Mouse (Mus musculus): ENCODE data around the gene Aacs. TPM values are rescaled to one million over a fixed set of nuclear protein-coding genes. Genes with fewer than 3 reads are reported as not detected.

The Aacs gene
- total and polyA plus RNA-seq, 2 experiments from 2014 or later = 4.8 to 13.9 TPM

GRCm38 (mm10) chr5:125545090-125545489 lies 69.5 kb downstream of the Aacs start:
- no peak for ATAC-seq (ENCODE audit: insufficient read depth, low read depth)
- Histone ChIP-seq H3K4me3 (ENCODE audit: low read depth, low read length) (no peak overlapping the region), H3K4me2 (ENCODE audit: low read depth, low read length) (no peak overlapping the region), H3K9ac (replicated peaks; ENCODE audit: low read depth, low read length) (no peak overlapping the region), H3K27me3 (ENCODE audit: control insufficient read depth, insufficient read depth, low read length) (peaks cover 14% of the 10 kb centered on the region; the same call in 1 of the 2 replicates), H3K4me1 (ENCODE audit: control insufficient read depth, insufficient read depth) (no peaks in the 10 kb centered on the region), H3K27ac (ENCODE audit: low read depth) (no peak overlapping the region), H3K9me3 (replicated peaks; ENCODE audit: control insufficient read depth, low read length) (no peaks in the 10 kb centered on the region), H3K36me3 (replicated peaks; ENCODE audit: control insufficient read depth, insufficient read depth, low read length) (no peaks in the 10 kb centered on the region)
- WGBS = 88% methylated on average over 2 of the region's 2 CpGs
- DNase-seq (ENCODE audit: low spot score) = no peak
- TF ChIP-seq EP300 (IDR thresholded peaks at IDR 0.05; ENCODE audit: low read depth) = no peak
- no peak for TF ChIP-seq CTCF (IDR thresholded peaks at IDR 0.05; ENCODE audit: low read depth)

- Histone ChIP-seq H3K4me1 (ENCODE audit: control insufficient read depth, insufficient read depth) (no peaks in the 10 kb centered on the region), H3K4me3 (ENCODE audit: low read depth, low read length) (no peak overlapping the region), H3K27me3 (ENCODE audit: control insufficient read depth, insufficient read depth, low read length) (peaks cover 14% of the 10 kb centered on the region; the same call in 1 of the 2 replicates), H3K27ac (ENCODE audit: low read depth) (no peak overlapping the region), H3K36me3 (replicated peaks; ENCODE audit: control insufficient read depth, insufficient read depth, low read length) (no peaks in the 10 kb centered on the region), H3K9ac (replicated peaks; ENCODE audit: low read depth, low read length) (no peak overlapping the region), H3K4me2 (ENCODE audit: low read depth, low read length) (no peak overlapping the region), H3K9me3 (replicated peaks; ENCODE audit: control insufficient read depth, low read length) (no peaks in the 10 kb centered on the region)
- TF ChIP-seq CTCF (IDR thresholded peaks at IDR 0.05; ENCODE audit: low read depth) (no peak), EP300 (IDR thresholded peaks at IDR 0.05; ENCODE audit: low read depth) (no peak)
- WGBS = 22% methylated on average over 13 of the region's 13 CpGs
- no peak for ATAC-seq (ENCODE audit: insufficient read depth, low read depth)
- DNase-seq (ENCODE audit: low spot score) = no peak
Measured at GRCm38 (mm10) chr5:125546293-125546692, 70.7 kb downstream of the Aacs start.

- Histone ChIP-seq H3K9ac (replicated peaks; ENCODE audit: low read depth, low read length) (no peak overlapping the region), H3K27ac (ENCODE audit: low read depth) (no peak overlapping the region), H3K4me3 (ENCODE audit: low read depth, low read length) (no peak overlapping the region), H3K36me3 (replicated peaks; ENCODE audit: control insufficient read depth, insufficient read depth, low read length) (no peaks in the 10 kb centered on the region), H3K4me2 (ENCODE audit: low read depth, low read length) (no peak overlapping the region), H3K4me1 (ENCODE audit: control insufficient read depth, insufficient read depth) (no peaks in the 10 kb centered on the region), H3K27me3 (ENCODE audit: control insufficient read depth, insufficient read depth, low read length) (peaks cover 14% of the 10 kb centered on the region; the same call in 1 of the 2 replicates), H3K9me3 (replicated peaks; ENCODE audit: control insufficient read depth, low read length) (no peaks in the 10 kb centered on the region)
- DNase-seq (ENCODE audit: low spot score) (no peak), ATAC-seq (ENCODE audit: insufficient read depth, low read depth) (no peak)
- 19% methylated on average over 11 of the region's 11 CpGs for WGBS
- no peak for TF ChIP-seq EP300 (IDR thresholded peaks at IDR 0.05; ENCODE audit: low read depth)
- no peak for TF ChIP-seq CTCF (IDR thresholded peaks at IDR 0.05; ENCODE audit: low read depth)
Measured at GRCm38 (mm10) chr5:125549750-125550489, 74.3 kb downstream of the Aacs start.

GRCm38 (mm10) chr5:125555732-125556131 lies 80.1 kb downstream of the Aacs start:
- TF ChIP-seq CTCF (IDR thresholded peaks at IDR 0.05; ENCODE audit: low read depth) = no peak
- no peak for TF ChIP-seq EP300 (IDR thresholded peaks at IDR 0.05; ENCODE audit: low read depth)
- H3K4me1 ChIP-seq (ENCODE audit: control insufficient read depth, insufficient read depth) = no peaks in the 10 kb centered on the region
- H3K9me3 ChIP-seq (replicated peaks; ENCODE audit: control insufficient read depth, low read length) = no peaks in the 10 kb centered on the region
- 58% methylated on average over 5 of the region's 5 CpGs for WGBS
- H3K36me3 ChIP-seq (replicated peaks; ENCODE audit: control insufficient read depth, insufficient read depth, low read length) = no peaks in the 10 kb centered on the region
- no peak overlapping the region for H3K4me2 ChIP-seq (ENCODE audit: low read depth, low read length)
- no peak overlapping the region for H3K4me3 ChIP-seq (ENCODE audit: low read depth, low read length)
- no peak for ATAC-seq (ENCODE audit: insufficient read depth, low read depth)
- no peak for DNase-seq (ENCODE audit: low spot score)
- no peaks in the 10 kb centered on the region for H3K27me3 ChIP-seq (ENCODE audit: control insufficient read depth, insufficient read depth, low read length)
- H3K27ac ChIP-seq (ENCODE audit: low read depth) = no peak overlapping the region
- H3K9ac ChIP-seq (replicated peaks; ENCODE audit: low read depth, low read length) = no peak overlapping the region

GRCm38 (mm10) chr5:125563492-125563891 lies 87.9 kb downstream of the Aacs start:
- Histone ChIP-seq H3K4me1 (ENCODE audit: control insufficient read depth, insufficient read depth) (no peaks in the 10 kb centered on the region), H3K27ac (ENCODE audit: low read depth) (no peak overlapping the region), H3K9ac (replicated peaks; ENCODE audit: low read depth, low read length) (no peak overlapping the region), H3K4me3 (ENCODE audit: low read depth, low read length) (no peak overlapping the region), H3K9me3 (replicated peaks; ENCODE audit: control insufficient read depth, low read length) (no peaks in the 10 kb centered on the region), H3K27me3 (ENCODE audit: control insufficient read depth, insufficient read depth, low read length) (no peaks in the 10 kb centered on the region), H3K4me2 (ENCODE audit: low read depth, low read length) (no peak overlapping the region), H3K36me3 (replicated peaks; ENCODE audit: control insufficient read depth, insufficient read depth, low read length) (no peaks in the 10 kb centered on the region)
- 59% methylated on average over 6 of the region's 6 CpGs for WGBS
- ATAC-seq (ENCODE audit: insufficient read depth, low read depth) (no peak), DNase-seq (ENCODE audit: low spot score) (no peak)
- TF ChIP-seq CTCF (IDR thresholded peaks at IDR 0.05; ENCODE audit: low read depth) = no peak

GRCm38 (mm10) chr5:125565725-125566124 lies 90.1 kb downstream of the Aacs start:
- no peak overlapping the region for H3K9ac ChIP-seq (replicated peaks; ENCODE audit: low read depth, low read length)
- no peak for TF ChIP-seq CTCF (IDR thresholded peaks at IDR 0.05; ENCODE audit: low read depth)
- no peak for TF ChIP-seq EP300 (IDR thresholded peaks at IDR 0.05; ENCODE audit: low read depth)
- DNase-seq (ENCODE audit: low spot score) = no peak
- ATAC-seq (ENCODE audit: insufficient read depth, low read depth) = no peak
- H3K9me3 ChIP-seq (replicated peaks; ENCODE audit: control insufficient read depth, low read length) = no peaks in the 10 kb centered on the region
- H3K4me3 ChIP-seq (ENCODE audit: low read depth, low read length) = no peak overlapping the region
- H3K4me2 ChIP-seq (ENCODE audit: low read depth, low read length) = no peak overlapping the region
- WGBS = 70% methylated on average over 11 of the region's 11 CpGs
- no peak overlapping the region for H3K27ac ChIP-seq (ENCODE audit: low read depth)
- no peaks in the 10 kb centered on the region for H3K27me3 ChIP-seq (ENCODE audit: control insufficient read depth, insufficient read depth, low read length)
- no peaks in the 10 kb centered on the region for H3K36me3 ChIP-seq (replicated peaks; ENCODE audit: control insufficient read depth, insufficient read depth, low read length)
- H3K4me1 ChIP-seq (ENCODE audit: control insufficient read depth, insufficient read depth) = no peaks in the 10 kb centered on the region

Small RNA genes within 50 kb of the gene (microRNA-seq; reads per million reads assigned to microRNA genes)
- gene Gm27551 = not detected

Other genes with a start within 250 kb of the Aacs start
- 79.8 and 84.2 TPM in 2 replicates for gene Scarb1, start 134.7 kb upstream of the Aacs start, total RNA-seq (2014; rRNA removed; ENCODE audit: low replicate concordance)
- gene Scarb1, start 134.7 kb upstream of the Aacs start, polyA plus RNA-seq (2015; fragmentation: Nextera tagmentation; extraction: Ambion mirVana) = 53.7 and 58.2 TPM in 2 replicates
- not detected in 2 replicates for gene Gm10382, start 86.5 kb upstream of the Aacs start, total RNA-seq (2014; rRNA removed; ENCODE audit: low replicate concordance)
- 0.32 and 0.78 TPM in 2 replicates for gene Gm10382, start 86.5 kb upstream of the Aacs start, polyA plus RNA-seq (2015; fragmentation: Nextera tagmentation; extraction: Ambion mirVana)
- gene Ubc, start 85.6 kb upstream of the Aacs start, total RNA-seq (2014; rRNA removed; ENCODE audit: low replicate concordance) = 889 and 1,003 TPM in 2 replicates
- gene Ubc, start 85.6 kb upstream of the Aacs start, polyA plus RNA-seq (2015; fragmentation: Nextera tagmentation; extraction: Ambion mirVana) = 742 and 892 TPM in 2 replicates
- gene Dhx37, start 41.7 kb upstream of the Aacs start, total RNA-seq (2014; rRNA removed; ENCODE audit: low replicate concordance) = 5.9 and 16.2 TPM in 2 replicates
- gene Dhx37, start 41.7 kb upstream of the Aacs start, polyA plus RNA-seq (2015; fragmentation: Nextera tagmentation; extraction: Ambion mirVana) = 5.5 and 6.8 TPM in 2 replicates
- gene Bri3bp, start 34.2 kb upstream of the Aacs start, total RNA-seq (2014; rRNA removed; ENCODE audit: low replicate concordance) = 27.8 and 41.5 TPM in 2 replicates
- 59.2 and 65.8 TPM in 2 replicates for gene Bri3bp, start 34.2 kb upstream of the Aacs start, polyA plus RNA-seq (2015; fragmentation: Nextera tagmentation; extraction: Ambion mirVana)
- gene Tmem132b, start 56.0 kb downstream of the Aacs start, total RNA-seq (2014; rRNA removed; ENCODE audit: low replicate concordance) = 0.04 TPM in 2 replicates
- not detected in 2 replicates for gene Tmem132b, start 56.0 kb downstream of the Aacs start, polyA plus RNA-seq (2015; fragmentation: Nextera tagmentation; extraction: Ambion mirVana)

Data from heart, postnatal 0 days (tissue).